In the genomic region with DNA sequence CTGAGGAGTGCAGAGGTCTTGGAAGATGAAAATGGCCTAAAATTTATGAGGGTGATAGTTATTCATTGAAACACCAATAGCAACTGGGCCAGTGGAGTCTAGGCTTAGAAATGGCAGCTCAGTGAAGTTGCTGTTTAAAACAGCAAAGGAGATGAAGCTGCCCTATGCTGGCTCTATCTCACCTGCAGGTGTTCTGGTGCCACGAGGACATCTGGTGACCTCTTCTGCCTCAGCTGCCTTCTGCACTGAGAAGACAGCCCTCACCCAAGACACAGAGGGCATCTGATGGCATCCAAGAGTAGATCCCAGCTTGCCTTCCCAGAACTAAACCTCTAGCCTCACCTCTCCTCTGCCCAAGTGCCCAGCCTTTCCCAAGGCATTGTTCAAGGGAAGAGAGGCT, we compare ENCODE assay signal across 23 mouse cellular contexts.
A peak's percentile ranks its signal among the peaks of the same experiment; 100 is the strongest.
DNase-seq lines count a peak whose midpoint lies in the region; TF ChIP-seq lines count a peak whose summit lies in the region.
"Had no signal": no experiment of that assay in that cellular context is flagged by ENCODE, and none has a peak within 500 bp of the region (broad histone marks: within the 10 kb centered on the region; RNA-seq: fewer than 3 reads in every experiment).

No protein-coding gene starts in this region.

- H3K27ac ChIP-seq in limb, embryonic 10.5 days = 0 out of 2 replicates have a peak overlapping the region, but pooled peaks have one; percentile 79
- H3K27ac ChIP-seq in thymus, adult 2 months (ENCODE audit: control insufficient read depth, insufficient read depth, low read length) = peak overlapping the region; percentile 21; the same call in 1 of the 2 replicates
- H3K27ac ChIP-seq: forebrain, embryonic 12.5 days had no signal

- DNase-seq in limb, embryonic 10.5 days (ENCODE audit: low spot score) = no peak
- DNase-seq in thymus, adult 2 months = no peak
- peak; percentile 57 to 66 for DNase-seq in thymus, postnatal 10 days (ENCODE audit: low spot score in 2 of 2)
- DNase-seq in thymus, postnatal 25 days = peak; percentile 58
- no peak for DNase-seq in kidney, adult 9 months
- no peak for DNase-seq in layer of hippocampus, postnatal 10 days (ENCODE audit: low spot score in 2 of 2)
- no peak for DNase-seq in adrenal gland, postnatal 36 days
- DNase-seq in urinary bladder, adult 18-20 months (ENCODE audit: low spot score in 2 of 2) = no peak
- DNase-seq: adrenal gland, adult 8-10 months; adrenal gland, postnatal 14 days; B cell, adult 2 months; cerebellum, adult 11 months; cerebellum, adult 18-20 months; cerebellum, adult 8-10 months; cerebellum, adult 9-11 months; cerebellum, postnatal 25 days had no signal

- H3K4me3 ChIP-seq in limb, embryonic 10.5 days = no peak overlapping the region
- H3K4me3 ChIP-seq in thymus, adult 2 months (ENCODE audit: control insufficient read depth, insufficient read depth, low read length) = no peak overlapping the region
- H3K4me3 ChIP-seq: embryonic facial prominence, embryonic 10.5 days; embryonic facial prominence, embryonic 12.5 days; erythroblast, embryonic 14.5 days; forebrain, embryonic 10.5 days; forebrain, embryonic 12.5 days had no signal

- TF ChIP-seq POLR2A in thymus, adult 2 months (IDR thresholded peaks at IDR 0.05; ENCODE audit: control insufficient read depth, extremely low read depth, insufficient read depth, low read length, poor library complexity) = no peak

- WGBS in limb, embryonic 10.5 days = 96% methylated on average over 1 of the region's 1 CpGs
- 5% methylated on average over 1 of the region's 1 CpGs for WGBS in thymus, adult 2 months

- no peak for TF ChIP-seq CTCF in thymus, adult 2 months (IDR thresholded peaks at IDR 0.05; ENCODE audit: borderline replicate concordance, control insufficient read depth, extremely low read depth, insufficient read depth, low read length, poor library complexity)

- no peaks in the 10 kb centered on the region for H3K9me3 ChIP-seq in limb, embryonic 10.5 days (replicated peaks)
- H3K9me3 ChIP-seq: embryonic facial prominence, embryonic 10.5 days; embryonic facial prominence, embryonic 12.5 days; forebrain, embryonic 10.5 days; forebrain, embryonic 12.5 days had no signal

- H3K36me3 ChIP-seq in limb, embryonic 10.5 days = no peaks in the 10 kb centered on the region
- no peaks in the 10 kb centered on the region for H3K36me3 ChIP-seq in thymus, adult 2 months (ENCODE audit: control insufficient read depth, insufficient read depth, low read length)
- H3K36me3 ChIP-seq: embryonic facial prominence, embryonic 10.5 days; embryonic facial prominence, embryonic 12.5 days; forebrain, embryonic 10.5 days; forebrain, embryonic 12.5 days; G1E had no signal

- H3K4me1 ChIP-seq in limb, embryonic 10.5 days = peaks cover 31% of the 10 kb centered on the region
- H3K4me1 ChIP-seq in thymus, adult 2 months (replicated peaks; ENCODE audit: control insufficient read depth, insufficient read depth, low read length) = peaks cover 55% of the 10 kb centered on the region
- H3K4me1 ChIP-seq: forebrain, embryonic 12.5 days had no signal

- H3K27me3 ChIP-seq in limb, embryonic 10.5 days (ENCODE audit: low read depth, poor library complexity, severe bottlenecking) = 0 out of 2 replicates have a peak, but pooled peaks cover 7% of the 10 kb centered on the region
- no peaks in the 10 kb centered on the region for H3K27me3 ChIP-seq in thymus, adult 2 months (ENCODE audit: control insufficient read depth, insufficient read depth, low read length)
- H3K27me3 ChIP-seq: embryonic facial prominence, embryonic 12.5 days; forebrain, embryonic 12.5 days; Patski had no signal

Comparison
In these comparisons a context has a peak if more than half of its experiments do, and no peak if none do; other contexts are left out.
1. DNase-seq: peak in thymus, postnatal 10 days (2 of 2) and thymus, postnatal 25 days (single experiment); none in limb, embryonic 10.5 days (single experiment), thymus, adult 2 months (single experiment), kidney, adult 9 months (single experiment), layer of hippocampus, postnatal 10 days (0 of 2), adrenal gland, postnatal 36 days (0 of 2) and urinary bladder, adult 18-20 months (0 of 2).